Mouse (Mus musculus): ENCODE results near the gene Cpxm1. TPM values are rescaled to one million over a fixed set of nuclear protein-coding genes. Genes with fewer than 3 reads are reported as not detected.

Cpxm1 gene
- polyA plus RNA-seq (2021): 0.82 TPM

GRCm38 (mm10) chr2:130397186-130397985 is at the start of gene Cpxm1:
TSS of gene Cpxm1 (minus strand) at chr2:130397574.
- POLR2A ChIA-PET: no interaction called here
- peaks cover 3% of the 10 kb centered on the region for H3K27me3 ChIP-seq
- ATAC-seq (no peak), DNase-seq (ENCODE audit: low read depth, low spot score) (no peak)
- TF ChIP-seq CTCF (IDR thresholded peaks at IDR 0.05): no peak
- CTCF ChIA-PET: no interaction called here
- in situ Hi-C loops (cut with MboI; ENCODE audit: low pct_unique_long_range_greater_than_20kb): no loop called here

GRCm38 (mm10) chr2:130442162-130442561 is 44.8 kb upstream of the Cpxm1 start:
- ATAC-seq (no peak), DNase-seq (ENCODE audit: low read depth, low spot score) (no peak)
- in situ Hi-C loops (cut with MboI; ENCODE audit: low pct_unique_long_range_greater_than_20kb): no loop called here
- TF ChIP-seq CTCF (IDR thresholded peaks at IDR 0.05): no peak
- POLR2A ChIA-PET: no interaction called here
- no peaks in the 10 kb centered on the region for H3K27me3 ChIP-seq
- CTCF ChIA-PET: interaction anchor here (1.3 kb wide), 1 partner anchor 53 kb away, joined by 4 read pairs; no protein-coding TSS in a partner anchor

GRCm38 (mm10) chr2:130439840-130440480 is 42.6 kb upstream of the Cpxm1 start:
- DNase-seq (ENCODE audit: low read depth, low spot score) (no peak), ATAC-seq (no peak)
- TF ChIP-seq CTCF (IDR thresholded peaks at IDR 0.05): no peak
- ChIA-PET POLR2A (interaction anchor here (0.5 kb wide), 1 partner anchor 13 kb away, joined by 4 read pairs; no protein-coding TSS in a partner anchor), CTCF (no interaction called here)
- no peaks in the 10 kb centered on the region for H3K27me3 ChIP-seq
- in situ Hi-C loops (cut with MboI; ENCODE audit: low pct_unique_long_range_greater_than_20kb): no loop called here

- DNase-seq (ENCODE audit: low read depth, low spot score) (no peak), ATAC-seq (no peak)
- CTCF ChIA-PET: no interaction called here
- no peak for TF ChIP-seq CTCF (IDR thresholded peaks at IDR 0.05)
- no peaks in the 10 kb centered on the region for H3K27me3 ChIP-seq
- POLR2A ChIA-PET: no interaction called here
- in situ Hi-C loops (cut with MboI; ENCODE audit: low pct_unique_long_range_greater_than_20kb): no loop called here
Measured at GRCm38 (mm10) chr2:130438861-130439260, 41.5 kb upstream of the Cpxm1 start.

- CTCF ChIA-PET: interaction anchor here (0.6 to 1.4 kb wide), 4 partner anchors 8 to 48 kb away, joined by 3 to 4 read pairs (median 3); partner anchors contain the start of gene Vps16
- DNase-seq (ENCODE audit: low read depth, low spot score) (no peak), ATAC-seq (no peak)
- H3K27me3 ChIP-seq: no peaks in the 10 kb centered on the region
- no peak for TF ChIP-seq CTCF (IDR thresholded peaks at IDR 0.05)
- in situ Hi-C loops (cut with MboI; ENCODE audit: low pct_unique_long_range_greater_than_20kb): no loop called here
- POLR2A ChIA-PET: interaction anchor here (0.7 kb wide), 1 partner anchor 12 kb away, joined by 3 read pairs; the partner anchor contains the start of gene Pced1a
Measured at GRCm38 (mm10) chr2:130436769-130437168, 39.4 kb upstream of the Cpxm1 start.

- ATAC-seq: no peak
- ChIA-PET POLR2A (interaction anchor here (0.6 to 1.7 kb wide), 2 partner anchors 9 to 42 kb away, joined by 4 to 12 read pairs; partner anchors contain the start of genes Pced1a and Vps16), CTCF (interaction anchor here (0.8 to 2.4 kb wide), 5 partner anchors 9 to 44 kb away, joined by 3 to 9 read pairs (median 3); partner anchors contain the start of genes Pced1a and Vps16)
- no peak for DNase-seq (ENCODE audit: low read depth, low spot score)
- TF ChIP-seq CTCF (IDR thresholded peaks at IDR 0.05): no peak
- in situ Hi-C loops (cut with MboI; ENCODE audit: low pct_unique_long_range_greater_than_20kb): no loop called here
- H3K27me3 ChIP-seq: no peaks in the 10 kb centered on the region
Measured at GRCm38 (mm10) chr2:130433152-130433551, 35.8 kb upstream of the Cpxm1 start.

- POLR2A ChIA-PET: no interaction called here
- TF ChIP-seq CTCF (IDR thresholded peaks at IDR 0.05): no peak
- H3K27me3 ChIP-seq: no peaks in the 10 kb centered on the region
- ATAC-seq (no peak), DNase-seq (ENCODE audit: low read depth, low spot score) (no peak)
- CTCF ChIA-PET: interaction anchor here (1.2 to 2.4 kb wide), 3 partner anchors 8 to 19 kb away, joined by 3 to 9 read pairs (median 3); partner anchors contain the start of genes Pced1a and Vps16
- in situ Hi-C loops (cut with MboI; ENCODE audit: low pct_unique_long_range_greater_than_20kb): no loop called here
Measured at GRCm38 (mm10) chr2:130432157-130432556, 34.8 kb upstream of the Cpxm1 start.

- ChIA-PET POLR2A (interaction anchor here (0.6 kb wide), 1 partner anchor 95 kb away, joined by 3 read pairs; no protein-coding TSS in a partner anchor), CTCF (no interaction called here)
- ATAC-seq (no peak), DNase-seq (ENCODE audit: low read depth, low spot score) (no peak)
- in situ Hi-C loops (cut with MboI; ENCODE audit: low pct_unique_long_range_greater_than_20kb): no loop called here
- H3K27me3 ChIP-seq: no peaks in the 10 kb centered on the region
- no peak for TF ChIP-seq CTCF (IDR thresholded peaks at IDR 0.05)
Measured at GRCm38 (mm10) chr2:130430484-130430883, 33.1 kb upstream of the Cpxm1 start.

- DNase-seq (ENCODE audit: low read depth, low spot score) (no peak), ATAC-seq (no peak)
- CTCF ChIA-PET: no interaction called here
- POLR2A ChIA-PET: interaction anchor here (0.6 kb wide), 2 partner anchors 45 to 96 kb away, joined by 3 to 5 read pairs; no protein-coding TSS in a partner anchor
- no peak for TF ChIP-seq CTCF (IDR thresholded peaks at IDR 0.05)
- in situ Hi-C loops (cut with MboI; ENCODE audit: low pct_unique_long_range_greater_than_20kb): no loop called here
- H3K27me3 ChIP-seq: no peaks in the 10 kb centered on the region
Measured at GRCm38 (mm10) chr2:130429851-130430250, 32.5 kb upstream of the Cpxm1 start.

- in situ Hi-C loops (cut with MboI; ENCODE audit: low pct_unique_long_range_greater_than_20kb): no loop called here
- POLR2A ChIA-PET: interaction anchor here (1.5 kb wide), 1 partner anchor 9 kb away, joined by 4 read pairs; no protein-coding TSS in a partner anchor
- TF ChIP-seq CTCF (IDR thresholded peaks at IDR 0.05): no peak
- DNase-seq (ENCODE audit: low read depth, low spot score) (no peak), ATAC-seq (no peak)
- no peaks in the 10 kb centered on the region for H3K27me3 ChIP-seq
- CTCF ChIA-PET: interaction anchor here (0.9 to 1.8 kb wide), 6 partner anchors 8 to 139 kb away, joined by 3 to 9 read pairs (median 4); partner anchors contain the start of gene Mrps26
Measured at GRCm38 (mm10) chr2:130425112-130425511, 27.7 kb upstream of the Cpxm1 start.

All from Patski (cell line).